Mouse (Mus musculus) ES-Bruce4 (cell line): ENCODE measurements around the gene Il23r. TPM values are rescaled to one million over a fixed set of nuclear protein-coding genes. Genes with fewer than 3 reads are reported as not detected.

Source experiments
- H3K27ac ChIP-seq: 2 replicates; pipeline ENCODE4 v1.5.1; 2012; ENCODE audit warnings: low read length, inconsistent platforms; ENCODE audit not compliant: insufficient read depth
- H3K27me3 ChIP-seq: 2 replicates; pipeline ENCODE4 v1.6.1; 2012; ENCODE audit warnings: mild to moderate bottlenecking, low read length, inconsistent platforms; ENCODE audit not compliant: control insufficient read depth, poor library complexity, insufficient read depth, severe bottlenecking
- H3K36me3 ChIP-seq: 2 replicates; pipeline ENCODE4 v1.6.1; 2012; ENCODE audit warnings: inconsistent platforms, mild to moderate bottlenecking, low read length, moderate library complexity; ENCODE audit not compliant: control insufficient read depth, poor library complexity, insufficient read depth, severe bottlenecking
- H3K4me1 ChIP-seq: one replicate; pipeline ENCODE4 v1.8.1; 2011; ENCODE audit warnings: low read length; ENCODE audit not compliant: control insufficient read depth, insufficient read depth
- H3K4me3 ChIP-seq: 2 replicates; pipeline ENCODE4 v1.5.1; 2011; ENCODE audit warnings: low read depth, mild to moderate bottlenecking, low read length
- H3K9ac ChIP-seq: 2 replicates; pipeline ENCODE4 v1.6.1; 2012; ENCODE audit warnings: low read depth, mild to moderate bottlenecking, inconsistent platforms; ENCODE audit not compliant: poor library complexity, severe bottlenecking
- H3K9me3 ChIP-seq: replicated peaks from 2 replicates; pipeline ENCODE4 v1.6.1; 2012; ENCODE audit warnings: mild to moderate bottlenecking, low read length, inconsistent platforms; ENCODE audit not compliant: control insufficient read depth, poor library complexity, insufficient read depth, severe bottlenecking
- CTCF ChIP-seq: IDR thresholded peaks from one replicate; pipeline ENCODE4 v1.8.1; 2011; ENCODE audit warnings: low read depth, low read length
- EP300 ChIP-seq: IDR thresholded peaks from 2 replicates; pipeline ENCODE4 v1.6.1; 2011; ENCODE audit warnings: low read depth, low read length; ENCODE audit not compliant: insufficient read depth
- POLR2A ChIP-seq: IDR thresholded peaks from one replicate; pipeline ENCODE4 v1.8.1; 2011; ENCODE audit warnings: low read length; ENCODE audit not compliant: insufficient read depth
- polyA plus RNA-seq: library from polyadenylated mRNA; stranded (reverse); fragments of >200 nt; gene quantifications from 2 replicates; pipeline ENCODE4 v1.2.4, GENCODE M21; 2011; ENCODE audit warnings: low read depth; ENCODE audit not compliant: missing spikeins, insufficient read depth, insufficient read length

Il23r gene
- not detected in 2 replicates for polyA plus RNA-seq

DNA sequence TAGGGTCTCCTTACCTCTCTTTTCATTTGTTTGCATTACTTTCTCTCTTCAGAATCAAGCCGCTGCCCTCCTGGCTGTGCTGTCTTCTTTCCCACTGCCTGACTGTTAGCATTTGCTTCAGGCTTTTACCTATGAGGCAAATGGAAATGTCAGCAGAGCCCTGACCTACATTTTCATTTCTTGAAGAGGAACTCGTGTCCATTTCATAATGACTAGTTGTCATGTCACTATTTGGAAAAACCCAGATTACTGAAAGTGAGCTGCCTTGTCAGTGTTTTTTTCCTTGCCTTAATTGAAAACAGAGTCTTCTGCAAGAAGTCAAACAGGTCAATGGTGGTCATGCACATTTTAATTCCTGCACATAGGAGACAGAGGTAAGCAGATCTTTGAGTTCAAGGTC lies at the start of gene Il23r:
Il23r (minus strand) TSS at position 101 of the 400 bp plus-strand sequence.
- Histone ChIP-seq H3K9me3 (no peaks in the 10 kb centered on the region), H3K4me1 (no peaks in the 10 kb centered on the region), H3K9ac (no peak within 1 kb of the TSS), H3K36me3 (no peaks in the 10 kb centered on the region), H3K27me3 (no peaks in the 10 kb centered on the region), H3K27ac (no peak within 1 kb of the TSS), H3K4me3 (no peak within 1 kb of the TSS)
- TF ChIP-seq POLR2A (no peak), EP300 (no peak), CTCF (no peak)

DNA sequence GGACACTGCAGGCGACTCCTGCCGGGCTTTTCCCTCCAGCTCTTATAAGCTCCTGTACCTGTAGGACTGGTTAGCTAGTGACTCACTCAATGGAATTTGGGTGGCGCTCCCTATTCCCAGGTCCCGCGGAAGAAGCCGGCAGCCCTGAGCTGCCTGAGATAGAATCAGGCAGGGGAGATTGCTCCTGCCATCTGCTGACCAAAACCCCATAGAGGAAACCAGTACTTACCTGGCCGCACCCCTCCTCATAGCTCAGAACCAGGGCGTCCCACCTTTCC lies 44.1 kb upstream of the Il23r start, which contains the start of gene Tacstd2:
Tacstd2 (minus strand) TSS at position 20 of the 278 bp plus-strand sequence.
- H3K4me1 ChIP-seq = no peaks in the 10 kb centered on the region

DNA sequence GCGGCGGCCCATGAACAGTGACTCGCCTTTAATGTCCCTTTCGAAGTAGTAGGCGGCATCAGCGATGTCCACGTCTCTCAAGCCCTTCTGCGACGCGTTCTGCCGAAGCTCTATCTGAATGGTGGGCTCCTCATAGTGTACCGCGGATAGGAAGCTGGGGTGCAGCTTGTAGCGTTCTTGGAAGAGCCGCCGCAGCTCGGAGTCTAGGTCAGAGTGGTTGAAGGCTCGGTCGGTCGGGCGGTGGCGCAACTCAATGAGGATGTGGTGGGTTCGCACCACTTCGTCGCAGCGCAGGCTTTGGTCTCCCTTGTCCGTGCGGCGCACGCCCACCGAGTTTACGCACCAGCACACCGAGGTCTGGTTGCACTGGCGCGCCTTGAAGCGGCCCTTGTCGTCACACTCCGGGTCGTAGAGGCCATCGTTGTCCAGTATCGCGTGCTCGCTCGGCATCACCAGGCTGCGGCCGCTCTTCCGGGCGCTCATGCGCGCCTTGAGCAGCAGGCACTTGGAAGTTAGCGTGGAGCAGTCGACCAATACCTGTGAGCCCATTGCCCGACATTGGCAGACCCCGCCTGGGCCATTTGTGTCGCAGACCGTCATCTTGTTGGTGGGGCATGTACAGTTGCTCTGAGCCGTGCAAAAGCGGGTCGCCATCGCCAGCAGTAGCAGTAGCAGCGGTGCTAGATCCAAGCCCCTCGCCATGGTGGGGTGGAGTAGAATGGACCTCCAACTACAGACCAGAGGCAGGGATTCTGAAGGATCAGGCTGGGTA lies 43.5 kb upstream of the Il23r start:
- Histone ChIP-seq H3K27me3 (peaks cover 3% of the 10 kb centered on the region), H3K4me1 (no peaks in the 10 kb centered on the region), H3K4me3 (peak overlapping the region; percentile 44), H3K9ac (no peak overlapping the region), H3K27ac (no peak overlapping the region), H3K9me3 (no peaks in the 10 kb centered on the region), H3K36me3 (no peaks in the 10 kb centered on the region)
- TF ChIP-seq EP300 (no peak), POLR2A (no peak), CTCF (no peak)

More for the DNA sequence above, 44.1 kb upstream of the Il23r start, which contains the start of gene Tacstd2:
- Histone ChIP-seq H3K4me3 (peak within 1 kb of the TSS; percentile 44), H3K36me3 (no peaks in the 10 kb centered on the region), H3K27me3 (peaks cover 3% of the 10 kb centered on the region), H3K27ac (no peak within 1 kb of the TSS), H3K9ac (no peak within 1 kb of the TSS), H3K9me3 (no peaks in the 10 kb centered on the region)
- TF ChIP-seq CTCF (no peak), POLR2A (no peak), EP300 (no peak)

DNA sequence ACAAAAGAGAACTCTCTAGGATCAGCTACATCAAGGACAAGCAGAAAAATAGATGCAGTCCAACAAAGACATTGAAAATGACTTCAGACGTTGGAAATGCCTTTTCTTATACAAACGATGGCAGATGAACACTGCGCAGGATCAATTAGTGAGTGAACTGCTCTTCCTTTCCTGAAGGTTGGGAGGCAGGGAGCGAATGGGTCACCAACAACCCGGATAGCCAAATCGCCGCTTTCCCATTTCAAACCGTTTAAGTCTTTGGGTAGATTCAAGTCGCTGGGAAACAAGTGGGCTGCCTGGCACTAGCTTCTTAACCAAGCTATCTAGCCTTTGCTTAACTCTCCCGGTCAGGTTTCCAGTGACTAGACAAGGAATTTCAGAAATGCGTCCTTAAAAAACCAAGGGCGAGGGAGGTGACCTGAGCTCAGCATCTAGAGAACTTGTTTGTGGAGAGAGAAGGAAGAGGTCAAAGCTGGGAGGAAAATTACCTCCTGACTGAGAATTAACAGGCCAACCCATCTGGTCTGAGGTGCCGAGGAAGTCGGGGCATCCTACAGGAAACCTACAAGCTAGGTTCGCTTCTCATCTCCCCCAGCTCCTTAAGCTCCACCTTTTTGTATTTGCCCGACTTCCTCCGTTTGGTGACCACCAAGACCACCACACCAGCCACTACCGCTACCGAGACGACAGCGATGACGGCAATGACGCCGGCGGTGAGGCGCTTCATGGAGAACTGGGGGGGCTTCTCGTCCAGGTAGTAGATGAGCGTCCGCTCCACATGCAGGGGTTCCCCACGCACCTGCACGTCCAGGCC lies 42.7 kb upstream of the Il23r start:
- no peak overlapping the region for H3K9ac ChIP-seq
- H3K9me3 ChIP-seq = no peaks in the 10 kb centered on the region
- no peaks in the 10 kb centered on the region for H3K4me1 ChIP-seq
- no peak overlapping the region for H3K27ac ChIP-seq
- no peaks in the 10 kb centered on the region for H3K36me3 ChIP-seq
- peak overlapping the region; percentile 44 for H3K4me3 ChIP-seq
- TF ChIP-seq EP300 (no peak), POLR2A (no peak), CTCF (no peak)
- H3K27me3 ChIP-seq = peaks cover 3% of the 10 kb centered on the region

GRCm38 (mm10) chr6:67532665-67533440 lies 41.2 kb upstream of the Il23r start:
- H3K27me3 ChIP-seq = peaks cover 3% of the 10 kb centered on the region
- no peak overlapping the region for H3K9ac ChIP-seq
- TF ChIP-seq CTCF (no peak), POLR2A (no peak), EP300 (no peak)
- H3K36me3 ChIP-seq = no peaks in the 10 kb centered on the region
- H3K9me3 ChIP-seq = no peaks in the 10 kb centered on the region
- H3K4me1 ChIP-seq = no peaks in the 10 kb centered on the region
- H3K27ac ChIP-seq = no peak overlapping the region
- peak overlapping the region; percentile 50 for H3K4me3 ChIP-seq
